Mouse (Mus musculus) brown adipose tissue, adult 24 weeks (tissue): ENCODE results near the gene Mrpl51. TPM values are rescaled to one million over a fixed set of nuclear protein-coding genes. Genes with fewer than 3 reads are reported as not detected.
A peak's percentile ranks its signal among the peaks of the same experiment; 100 is the strongest.

Source experiments
- H3K27ac ChIP-seq: fragments of 200-500 bp; replicated peaks from 2 replicates; pipeline ENCODE4 v1.5.1; 2012; ENCODE audit warnings: low read depth, mild to moderate bottlenecking, low read length
- H3K4me1 ChIP-seq: fragments of 200-500 bp; 2 replicates; pipeline ENCODE4 v1.6.1; 2012; ENCODE audit warnings: low read length, mixed read lengths; ENCODE audit not compliant: control insufficient read depth, insufficient read depth, insufficient read length
- H3K4me3 ChIP-seq: fragments of 200-500 bp; 2 replicates; pipeline ENCODE4 v1.5.1; 2012; ENCODE audit warnings: low read depth, mild to moderate bottlenecking, low read length, moderate library complexity; ENCODE audit not compliant: insufficient read depth
- polyA plus RNA-seq: library from polyadenylated mRNA; stranded (reverse); fragments of >200 nt; gene quantifications from 2 replicates; pipeline ENCODE4 v1.2.4, GENCODE M21; 2012; ENCODE audit not compliant: missing spikeins, insufficient read depth, insufficient read length

The Mrpl51 gene
- polyA plus RNA-seq, 1 experiment, result 316 TPM

GRCm38 (mm10) chr6:125195541-125196075, 4.0 kb downstream of the Mrpl51 start:
- Histone ChIP-seq H3K4me3 (no peak overlapping the region), H3K27ac (no peak overlapping the region)

GRCm38 (mm10) chr6:125196301-125196700, 4.7 kb downstream of the Mrpl51 start:
- Histone ChIP-seq H3K4me1 (0 out of 2 replicates have a peak, but pooled peaks cover 2% of the 10 kb centered on the region), H3K4me3 (no peak overlapping the region), H3K27ac (no peak overlapping the region)

More at GRCm38 (mm10) chr6:125195541-125196075, 4.0 kb downstream of the Mrpl51 start:
- H3K4me1 ChIP-seq, result 0 out of 2 replicates have a peak, but pooled peaks cover 2% of the 10 kb centered on the region

GRCm38 (mm10) chr6:125197166-125197565, 5.6 kb downstream of the Mrpl51 start:
- H3K4me3 ChIP-seq, result no peak overlapping the region
- no peak overlapping the region for H3K27ac ChIP-seq
- H3K4me1 ChIP-seq, result 0 out of 2 replicates have a peak, but pooled peaks cover 2% of the 10 kb centered on the region

- Histone ChIP-seq H3K4me3 (no peak overlapping the region), H3K27ac (no peak overlapping the region), H3K4me1 (no peaks in the 10 kb centered on the region)
Observed at GRCm38 (mm10) chr6:125210436-125210835, 18.8 kb downstream of the Mrpl51 start.

GRCm38 (mm10) chr6:125212621-125213020, 21.0 kb downstream of the Mrpl51 start:
- H3K4me1 ChIP-seq, result peaks cover 4% of the 10 kb centered on the region; the same call in 1 of the 2 replicates
- H3K4me3 ChIP-seq, result no peak overlapping the region
- H3K27ac ChIP-seq, result no peak overlapping the region

- peaks cover 4% of the 10 kb centered on the region; the same call in 1 of the 2 replicates for H3K4me1 ChIP-seq
- H3K4me3 ChIP-seq, result no peak overlapping the region
- no peak overlapping the region for H3K27ac ChIP-seq
Observed at GRCm38 (mm10) chr6:125213129-125213528, 21.5 kb downstream of the Mrpl51 start.

- Histone ChIP-seq H3K4me3 (no peak overlapping the region), H3K27ac (no peak overlapping the region), H3K4me1 (peaks cover 4% of the 10 kb centered on the region; the same call in 1 of the 2 replicates)
Observed at GRCm38 (mm10) chr6:125213715-125214114, 22.1 kb downstream of the Mrpl51 start.

- peak within 1 kb of the TSS; percentile 40 for H3K27ac ChIP-seq
- H3K4me3 ChIP-seq, result peak within 1 kb of the TSS; percentile 81
- H3K4me1 ChIP-seq, result peaks cover 4% of the 10 kb centered on the region; the same call in 1 of the 2 replicates
Observed at GRCm38 (mm10) chr6:125215148-125215954, 23.8 kb downstream of the Mrpl51 start, which contains the start of gene Vamp1. Gene Vamp1 (plus strand): TSS chr6:125215551.

- Histone ChIP-seq H3K4me1 (peaks cover 4% of the 10 kb centered on the region; the same call in 1 of the 2 replicates), H3K4me3 (0 out of 2 replicates have a peak overlapping the region, but pooled peaks have one; percentile 5), H3K27ac (no peak overlapping the region)
Observed at GRCm38 (mm10) chr6:125216898-125217297, 25.3 kb downstream of the Mrpl51 start.

GRCm38 (mm10) chr6:125217899-125218298, 26.3 kb downstream of the Mrpl51 start:
- peaks cover 4% of the 10 kb centered on the region; the same call in 1 of the 2 replicates for H3K4me1 ChIP-seq
- no peak overlapping the region for H3K4me3 ChIP-seq
- no peak overlapping the region for H3K27ac ChIP-seq

GRCm38 (mm10) chr6:125218963-125219362, 27.4 kb downstream of the Mrpl51 start:
- H3K4me3 ChIP-seq, result no peak overlapping the region

GRCm38 (mm10) chr6:125221115-125221745, 29.6 kb downstream of the Mrpl51 start:
- Histone ChIP-seq H3K4me1 (peaks cover 4% of the 10 kb centered on the region; the same call in 1 of the 2 replicates), H3K27ac (no peak overlapping the region), H3K4me3 (no peak overlapping the region)

More at GRCm38 (mm10) chr6:125218963-125219362, 27.4 kb downstream of the Mrpl51 start:
- no peak overlapping the region for H3K27ac ChIP-seq
- H3K4me1 ChIP-seq, result peaks cover 4% of the 10 kb centered on the region; the same call in 1 of the 2 replicates

GRCm38 (mm10) chr6:125222146-125222545, 30.5 kb downstream of the Mrpl51 start:
- Histone ChIP-seq H3K4me3 (no peak overlapping the region), H3K27ac (no peak overlapping the region), H3K4me1 (no peaks in the 10 kb centered on the region)

- Histone ChIP-seq H3K27ac (no peak overlapping the region), H3K4me1 (no peaks in the 10 kb centered on the region)
Observed at GRCm38 (mm10) chr6:125222577-125222976, 31.0 kb downstream of the Mrpl51 start.

GRCm38 (mm10) chr6:125225518-125226115, 34.0 kb downstream of the Mrpl51 start:
- no peak overlapping the region for H3K4me3 ChIP-seq
- no peaks in the 10 kb centered on the region; the same call in 1 of the 2 replicates for H3K4me1 ChIP-seq
- no peak overlapping the region for H3K27ac ChIP-seq

More at GRCm38 (mm10) chr6:125222577-125222976, 31.0 kb downstream of the Mrpl51 start:
- no peak overlapping the region for H3K4me3 ChIP-seq
